Mouse (Mus musculus) embryonic facial prominence, embryonic 11.5 days (tissue): ENCODE measurements around the gene Gm43518. TPM values are rescaled to one million over a fixed set of nuclear protein-coding genes. Genes with fewer than 3 reads are reported as not detected.

Source experiments
- ATAC-seq: fragments of 200-750 bp; cut with Nextera tagmentation; replicated peaks from 2 replicates; pipeline ENCODE4 v1.8.0; 2017; ENCODE audit warnings: low read depth; ENCODE audit not compliant: insufficient number of reproducible peaks, low FRiP score, low TSS enrichment
- DNase-seq: peaks from one replicate; pipeline ENCODE4 v3.0.0-alpha.2; 2015; ENCODE audit warnings: low spot score
- H3K27ac ChIP-seq: fragments of 300-500 bp; sonication (generic); replicated peaks from 2 replicates; pipeline ENCODE4 v1.5.1; 2014; ENCODE audit warnings: mild to moderate bottlenecking, low read depth, low read length, control low read depth
- H3K27me3 ChIP-seq: fragments of 300-500 bp; sonication (generic); 2 replicates; pipeline ENCODE4 v1.6.1; 2014; ENCODE audit warnings: mild to moderate bottlenecking, low read length, moderate library complexity, mixed read lengths; ENCODE audit not compliant: control insufficient read depth, insufficient read depth
- H3K36me3 ChIP-seq: fragments of 300-500 bp; sonication (generic); replicated peaks from 2 replicates; pipeline ENCODE4 v1.6.1; 2014; ENCODE audit warnings: low read depth, mild to moderate bottlenecking, low read length, moderate library complexity, mixed read lengths; ENCODE audit not compliant: control insufficient read depth, insufficient read depth
- H3K4me1 ChIP-seq: fragments of 300-500 bp; sonication (generic); 2 replicates; pipeline ENCODE4 v1.6.1; 2014; ENCODE audit warnings: low read length, mixed read lengths; ENCODE audit not compliant: control insufficient read depth, insufficient read depth
- H3K4me2 ChIP-seq: fragments of 300-500 bp; sonication (generic); 2 replicates; pipeline ENCODE4 v1.6.1; 2014; ENCODE audit warnings: low read depth, mild to moderate bottlenecking, control low read depth, low read length, moderate library complexity
- H3K4me3 ChIP-seq: fragments of 300-500 bp; sonication (generic); 2 replicates; pipeline ENCODE4 v1.5.1; 2014; ENCODE audit warnings: low read depth, low read length, control low read depth
- H3K9ac ChIP-seq: fragments of 300-500 bp; sonication (generic); replicated peaks from 2 replicates; pipeline ENCODE4 v1.6.1; 2014; ENCODE audit warnings: mild to moderate bottlenecking, control low read depth, low read length
- H3K9me3 ChIP-seq: fragments of 300-500 bp; sonication (generic); replicated peaks from 2 replicates; pipeline ENCODE4 v1.6.1; 2016; ENCODE audit warnings: mild to moderate bottlenecking, low read length, inconsistent platforms, mixed read lengths; ENCODE audit not compliant: control insufficient read depth
- WGBS: fragments of 180-500 bp; shearing (Covaris S2); extraction: QIAGEN DNeasy Blood & Tissue Kit; methylation state at CpG from one replicate; pipeline ENCODE4 v1.1.7; 2014; 5-methylcytosine and 5-hydroxymethylcytosine counted together
- polyA plus RNA-seq: library from polyadenylated mRNA; unstranded; fragments of >200 nt; fragmentation: Nextera tagmentation; extraction: Ambion mirVana; gene quantifications from 2 replicates; pipeline ENCODE4 v1.2.1, GENCODE M21; 2014

The Gm43518 gene
- polyA plus RNA-seq, 1 experiment from 2014 or later = not detected

DNA sequence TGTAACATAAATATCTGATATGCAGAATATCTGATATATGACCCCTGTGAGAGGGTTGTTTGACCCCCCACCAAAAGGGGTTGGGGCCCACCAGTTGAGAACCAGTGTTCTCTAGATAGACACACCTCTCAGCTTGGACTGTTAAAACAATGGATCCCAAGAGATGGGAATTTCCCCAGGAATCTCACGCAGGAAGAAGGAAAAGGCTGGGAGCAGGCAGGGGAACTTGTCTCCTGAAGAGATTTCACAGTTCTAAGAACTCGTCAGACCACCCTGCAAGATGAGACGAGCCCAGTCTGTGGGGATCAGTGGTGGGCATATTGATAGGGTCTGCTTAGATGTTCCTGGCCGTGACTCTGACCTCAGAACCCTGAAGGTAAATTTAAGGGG is 52.8 kb downstream of the Gm43518 start:
- H3K27me3 ChIP-seq = no peaks in the 10 kb centered on the region
- H3K4me2 ChIP-seq = no peak overlapping the region

DNA sequence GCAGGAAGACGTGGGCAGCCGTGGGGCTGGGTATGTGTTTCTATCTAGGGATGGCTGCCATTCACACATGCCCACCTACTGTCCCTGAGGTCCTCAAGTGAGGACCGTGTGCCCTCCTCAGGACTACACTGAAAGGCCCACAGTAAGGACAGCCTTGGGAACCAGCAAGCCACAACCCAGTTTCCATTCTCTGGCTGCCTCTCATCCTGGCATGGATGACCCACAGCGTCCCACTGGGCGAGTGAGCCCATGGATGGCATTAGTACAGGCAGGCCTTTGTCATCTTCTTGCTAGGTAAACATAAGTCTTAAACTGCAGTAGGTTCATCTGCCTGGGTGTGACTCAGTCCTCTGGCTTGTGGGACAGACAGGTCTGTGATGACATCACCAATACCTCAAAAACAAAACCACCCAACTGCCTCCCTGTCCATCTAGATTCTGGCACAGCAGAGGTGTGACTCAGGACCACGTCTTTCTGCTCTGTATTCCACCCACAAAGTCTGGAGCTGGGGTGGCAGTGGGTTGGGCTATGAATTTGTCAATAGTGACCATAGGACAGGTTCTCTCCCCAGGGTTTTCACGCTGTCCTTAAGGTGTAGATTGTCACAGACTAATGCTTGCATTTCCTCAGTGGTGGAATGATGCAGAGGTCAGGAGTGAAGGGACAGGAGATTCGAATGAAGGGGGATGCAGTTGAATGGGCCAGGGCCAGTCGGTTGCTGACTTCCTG is 53.5 kb downstream of the Gm43518 start:
- DNase-seq (no peak), ATAC-seq (no peak)
- Histone ChIP-seq H3K27ac (no peak overlapping the region), H3K4me1 (no peaks in the 10 kb centered on the region; the same call in 1 of the 2 replicates), H3K4me2 (no peak overlapping the region), H3K36me3 (no peaks in the 10 kb centered on the region), H3K9ac (no peak overlapping the region), H3K27me3 (no peaks in the 10 kb centered on the region), H3K9me3 (no peaks in the 10 kb centered on the region), H3K4me3 (no peak overlapping the region)
- 79% methylated on average over 9 of the region's 9 CpGs for WGBS

More for the DNA sequence above, 52.8 kb downstream of the Gm43518 start:
- Histone ChIP-seq H3K36me3 (no peaks in the 10 kb centered on the region), H3K4me3 (no peak overlapping the region), H3K9me3 (no peaks in the 10 kb centered on the region), H3K4me1 (no peaks in the 10 kb centered on the region; the same call in 1 of the 2 replicates), H3K9ac (no peak overlapping the region), H3K27ac (no peak overlapping the region)
- WGBS = 52% methylated on average over 4 of the region's 4 CpGs
- no peak for ATAC-seq
- DNase-seq = no peak

DNA sequence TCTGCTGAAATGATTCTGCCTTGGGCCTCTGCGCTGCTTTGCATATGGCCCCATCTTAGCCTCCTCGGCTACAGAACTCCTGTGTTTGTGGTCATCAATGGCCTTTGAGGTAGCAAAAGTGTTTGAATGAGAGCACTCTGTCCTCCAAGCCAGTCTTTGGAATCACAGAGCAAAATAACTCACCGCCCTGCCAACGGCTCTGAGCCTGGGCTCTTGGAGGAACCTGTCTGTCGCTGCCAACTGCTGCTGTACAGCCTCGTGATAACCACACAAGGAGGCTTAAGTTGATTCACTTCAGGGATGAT is 54.0 kb downstream of the Gm43518 start:
- ATAC-seq = no peak

DNA sequence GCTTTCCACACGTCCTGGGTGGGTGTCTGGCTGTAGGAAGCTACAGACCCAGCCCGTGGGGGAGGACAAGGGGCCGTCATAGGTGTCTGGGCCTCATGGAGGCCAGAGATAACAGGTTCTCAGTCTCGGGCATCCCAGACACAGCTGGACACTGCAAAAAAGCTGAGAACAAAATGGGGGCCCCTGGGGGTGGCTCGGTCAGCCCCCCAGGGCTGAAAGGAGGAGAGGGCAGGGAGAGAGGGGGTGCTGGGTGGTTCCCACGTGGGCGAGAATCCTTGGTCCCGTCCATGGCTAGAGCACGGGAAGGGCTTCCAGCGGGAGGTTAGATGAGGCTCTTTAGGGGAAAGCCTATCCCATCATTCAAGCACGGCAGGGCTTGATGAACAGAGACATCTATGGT is 55.6 kb downstream of the Gm43518 start:
- Histone ChIP-seq H3K36me3 (no peaks in the 10 kb centered on the region), H3K9ac (no peak overlapping the region), H3K4me1 (no peaks in the 10 kb centered on the region), H3K4me3 (no peak overlapping the region), H3K9me3 (no peaks in the 10 kb centered on the region), H3K4me2 (no peak overlapping the region), H3K27me3 (no peaks in the 10 kb centered on the region), H3K27ac (no peak overlapping the region)
- no peak for DNase-seq
- ATAC-seq = no peak
- 79% methylated on average over 11 of the region's 11 CpGs for WGBS

More for the DNA sequence above, 54.0 kb downstream of the Gm43518 start:
- Histone ChIP-seq H3K36me3 (no peaks in the 10 kb centered on the region), H3K27ac (no peak overlapping the region), H3K4me1 (no peaks in the 10 kb centered on the region; the same call in 1 of the 2 replicates), H3K27me3 (no peaks in the 10 kb centered on the region), H3K4me2 (no peak overlapping the region), H3K9ac (no peak overlapping the region), H3K9me3 (no peaks in the 10 kb centered on the region), H3K4me3 (no peak overlapping the region)
- no peak for DNase-seq
- 83% methylated on average over 6 of the region's 6 CpGs for WGBS

DNA sequence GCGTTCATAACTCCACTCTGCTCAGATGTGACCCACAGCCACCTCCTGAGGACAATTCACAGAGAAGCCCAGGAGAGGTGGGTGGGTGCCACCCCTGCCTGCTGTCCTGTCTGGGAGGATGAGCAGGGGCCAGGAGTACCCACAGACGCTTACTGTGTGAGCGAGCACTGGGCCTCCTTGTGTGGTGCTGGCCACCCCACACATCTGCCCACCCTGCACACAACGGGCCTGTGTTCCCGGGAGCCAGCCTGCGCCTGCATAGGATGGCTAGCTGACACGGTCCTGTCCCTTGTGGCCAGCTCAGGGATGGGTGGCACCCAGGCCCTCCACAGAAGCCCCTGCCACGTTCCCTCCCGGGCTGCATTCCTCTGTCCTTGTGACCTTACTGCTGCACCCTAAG is 58.2 kb downstream of the Gm43518 start:
- Histone ChIP-seq H3K27me3 (no peaks in the 10 kb centered on the region), H3K27ac (no peak overlapping the region), H3K9me3 (no peaks in the 10 kb centered on the region), H3K9ac (no peak overlapping the region), H3K4me3 (no peak overlapping the region), H3K4me2 (no peak overlapping the region), H3K36me3 (no peaks in the 10 kb centered on the region), H3K4me1 (no peaks in the 10 kb centered on the region)
- DNase-seq (no peak), ATAC-seq (no peak)
- WGBS = 78% methylated on average over 9 of the region's 9 CpGs

DNA sequence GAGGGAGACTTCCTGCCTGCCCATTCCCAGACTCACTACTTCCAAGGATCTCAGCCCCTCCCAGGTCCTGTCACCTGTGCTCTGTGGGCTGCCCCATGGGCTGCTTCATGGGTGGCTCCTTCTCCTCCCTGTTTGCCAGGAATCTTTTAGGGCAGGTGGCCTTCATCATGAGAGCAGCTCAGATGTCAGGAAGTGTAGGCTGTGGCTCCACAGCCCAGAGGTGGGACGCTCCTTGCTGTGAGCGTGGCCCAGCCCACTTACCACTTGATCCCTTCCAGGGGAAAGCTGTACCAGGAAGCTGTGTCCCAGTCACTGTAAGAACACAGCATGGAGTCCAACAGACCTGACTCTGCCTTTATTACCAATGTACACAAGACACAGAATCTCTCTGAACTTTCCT is 59.7 kb downstream of the Gm43518 start:
- Histone ChIP-seq H3K4me3 (no peak overlapping the region), H3K27ac (no peak overlapping the region), H3K27me3 (no peaks in the 10 kb centered on the region), H3K4me2 (no peak overlapping the region), H3K9me3 (no peaks in the 10 kb centered on the region), H3K4me1 (no peaks in the 10 kb centered on the region), H3K9ac (no peak overlapping the region), H3K36me3 (no peaks in the 10 kb centered on the region)
- DNase-seq = no peak
- ATAC-seq = no peak
- WGBS = 40% methylated on average over 2 of the region's 2 CpGs

DNA sequence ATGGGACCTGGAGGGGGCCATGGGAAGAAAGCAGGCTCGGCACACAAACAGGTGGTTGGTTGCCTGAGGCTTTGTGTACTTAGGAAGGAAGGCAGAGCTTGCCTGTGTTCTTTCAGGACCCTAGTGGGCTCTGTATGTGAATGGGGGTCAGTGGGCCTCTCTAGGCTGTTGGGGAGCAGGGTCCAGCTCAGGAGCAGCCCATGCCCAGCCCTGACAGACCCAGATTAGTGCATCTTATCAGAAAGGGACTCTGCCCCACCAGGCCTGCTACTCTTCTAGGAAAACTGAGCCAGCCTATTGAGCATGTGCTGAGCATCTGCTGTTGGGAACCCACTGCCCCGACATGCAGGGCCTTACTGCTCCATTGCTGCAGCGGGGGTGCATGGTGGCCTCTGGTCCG is 60.3 kb downstream of the Gm43518 start:
- Histone ChIP-seq H3K9ac (no peak overlapping the region), H3K27ac (no peak overlapping the region), H3K36me3 (no peaks in the 10 kb centered on the region), H3K4me1 (no peaks in the 10 kb centered on the region), H3K9me3 (no peaks in the 10 kb centered on the region), H3K27me3 (no peaks in the 10 kb centered on the region), H3K4me2 (no peak overlapping the region), H3K4me3 (no peak overlapping the region)
- WGBS = 69% methylated on average over 4 of the region's 4 CpGs
- ATAC-seq (no peak), DNase-seq (no peak)
